Mouse (Mus musculus): ENCODE measurements at regions not wholly inside any gene's neighbourhood (a gene's known extent, or its start where the extent isn't known, plus 50 kb on each side); places are given as distances from the start of the nearest gene placed in this dataset.

- intact Hi-C loops (cut with DNase I) = no loop called here
- DNase-seq = no peak
Observed at GRCm38 (mm10) chr7:135767493-135767892, 51.3 kb upstream of the Mki67 start.

GRCm38 (mm10) chr7:135768064-135768463 is 51.9 kb upstream of the Mki67 start:
- no peak for DNase-seq
- intact Hi-C loops (cut with DNase I) = no loop called here

- peak; percentile 85 to 92 for DNase-seq
- intact Hi-C loops (cut with DNase I) = no loop called here
Observed at GRCm38 (mm10) chr7:135768592-135768991, 52.4 kb upstream of the Mki67 start.

- intact Hi-C loops (cut with DNase I) = no loop called here
- no peak for DNase-seq
Observed at GRCm38 (mm10) chr7:135769082-135769673, 53.0 kb upstream of the Mki67 start.

- DNase-seq = no peak
- intact Hi-C loops (cut with DNase I) = no loop called here
Observed at GRCm38 (mm10) chr7:135770051-135770450, 53.9 kb upstream of the Mki67 start.

- DNase-seq = no peak
- intact Hi-C loops (cut with DNase I) = no loop called here
Observed at GRCm38 (mm10) chr7:135775832-135776433, 59.8 kb upstream of the Mki67 start.

GRCm38 (mm10) chr7:135790167-135790566 is 74.0 kb upstream of the Mki67 start:
- no peak for DNase-seq
- intact Hi-C loops (cut with DNase I) = loop anchor here (5.0 kb wide), 1 partner anchor 1532 kb away; no protein-coding TSS in a partner anchor

- DNase-seq = peak; percentile 66 to 76
- intact Hi-C loops (cut with DNase I) = loop anchor here (5.0 kb wide), 1 partner anchor 1531 kb away; no protein-coding TSS in a partner anchor
Observed at GRCm38 (mm10) chr7:135790978-135791377, 74.8 kb upstream of the Mki67 start.

GRCm38 (mm10) chr7:135791953-135792690 is 76.0 kb upstream of the Mki67 start:
- intact Hi-C loops (cut with DNase I) = loop anchor here (5.0 kb wide), 1 partner anchor 1530 kb away; no protein-coding TSS in a partner anchor
- DNase-seq = no peak

GRCm38 (mm10) chr7:135792918-135793317 is 76.8 kb upstream of the Mki67 start:
- intact Hi-C loops (cut with DNase I) = loop anchor here (5.0 kb wide), 1 partner anchor 1529 kb away; no protein-coding TSS in a partner anchor
- DNase-seq = peak in 1 of 2 experiments; percentile 33

- DNase-seq = no peak
- intact Hi-C loops (cut with DNase I) = loop anchor here (5.0 kb wide), 1 partner anchor 1528 kb away; no protein-coding TSS in a partner anchor
Observed at GRCm38 (mm10) chr7:135794238-135794637, 78.1 kb upstream of the Mki67 start.

- DNase-seq = no peak
- intact Hi-C loops (cut with DNase I) = loop anchor here (5.0 kb wide), 1 partner anchor 1528 kb away; no protein-coding TSS in a partner anchor
Observed at GRCm38 (mm10) chr7:135794679-135795078, 78.5 kb upstream of the Mki67 start.

GRCm38 (mm10) chr7:135798441-135798840 is 82.3 kb upstream of the Mki67 start:
- intact Hi-C loops (cut with DNase I) = no loop called here
- DNase-seq = no peak

GRCm38 (mm10) chr7:135802598-135803121 is 86.5 kb upstream of the Mki67 start:
- peak; percentile 35 to 52 for DNase-seq

GRCm38 (mm10) chr7:135804730-135805129 is 88.6 kb upstream of the Mki67 start:
- intact Hi-C loops (cut with DNase I) = no loop called here
- DNase-seq = no peak

More at GRCm38 (mm10) chr7:135802598-135803121, 86.5 kb upstream of the Mki67 start:
- intact Hi-C loops (cut with DNase I) = no loop called here

GRCm38 (mm10) chr7:135806139-135806538 is 90.0 kb upstream of the Mki67 start:
- intact Hi-C loops (cut with DNase I) = no loop called here
- no peak for DNase-seq

GRCm38 (mm10) chr7:135806673-135807072 is 90.5 kb upstream of the Mki67 start:
- no peak for DNase-seq
- intact Hi-C loops (cut with DNase I) = no loop called here

GRCm38 (mm10) chr7:135809167-135809566 is 93.0 kb upstream of the Mki67 start:
- intact Hi-C loops (cut with DNase I) = no loop called here
- DNase-seq = no peak

GRCm38 (mm10) chr7:135809751-135810379 is 93.7 kb upstream of the Mki67 start:
- intact Hi-C loops (cut with DNase I) = no loop called here
- DNase-seq = no peak

GRCm38 (mm10) chr7:135810971-135811370 is 94.8 kb upstream of the Mki67 start:
- no peak for DNase-seq
- intact Hi-C loops (cut with DNase I) = no loop called here

GRCm38 (mm10) chr7:135813616-135814015 is 97.5 kb upstream of the Mki67 start:
- intact Hi-C loops (cut with DNase I) = no loop called here
- no peak for DNase-seq

All from heart, postnatal 36 days (tissue).